Mouse (Mus musculus): Measurements from ENCODE around the gene Ugt1a7c.
"Not testable (repeated sequence)": the region's sequence is repeated elsewhere in the genome, so short reads cannot be mapped to it uniquely, and the experiment has no call there.

The Ugt1a7c gene

GRCm38 (mm10) chr1:88223591-88223990 is 128.7 kb downstream of the Ugt1a7c start:
- no peak for DNase-seq (ENCODE audit: low read depth, low spot score)

- no peak for DNase-seq (ENCODE audit: low read depth, low spot score)
These were observed 129.3 kb downstream of the Ugt1a7c start for GRCm38 (mm10) chr1:88224029-88224776.

GRCm38 (mm10) chr1:88225301-88225700 is 130.4 kb downstream of the Ugt1a7c start:
- not testable (repeated sequence) for DNase-seq (ENCODE audit: low read depth, low spot score)

- no peak for DNase-seq (ENCODE audit: low read depth, low spot score)
These were observed 130.9 kb downstream of the Ugt1a7c start for GRCm38 (mm10) chr1:88225741-88226140.

GRCm38 (mm10) chr1:88226670-88227379 is 132.0 kb downstream of the Ugt1a7c start, which contains the start of gene Mroh2a:
Mroh2a (plus strand) TSS chr1:88226986.
- DNase-seq (ENCODE audit: low read depth, low spot score), result peak; percentile 31

GRCm38 (mm10) chr1:88227482-88227881 is 132.6 kb downstream of the Ugt1a7c start:
- DNase-seq (ENCODE audit: low read depth, low spot score), result no peak

GRCm38 (mm10) chr1:88228121-88228520 is 133.3 kb downstream of the Ugt1a7c start:
- DNase-seq (ENCODE audit: low read depth, low spot score), result no peak

- no peak for DNase-seq (ENCODE audit: low read depth, low spot score)
These were observed 134.7 kb downstream of the Ugt1a7c start for GRCm38 (mm10) chr1:88229566-88229965.

GRCm38 (mm10) chr1:88229986-88230385 is 135.1 kb downstream of the Ugt1a7c start:
- DNase-seq (ENCODE audit: low read depth, low spot score), result no peak

GRCm38 (mm10) chr1:88230421-88230820 is 135.6 kb downstream of the Ugt1a7c start:
- no peak for DNase-seq (ENCODE audit: low read depth, low spot score)

- DNase-seq (ENCODE audit: low read depth, low spot score), result no peak
These were observed 136.3 kb downstream of the Ugt1a7c start for GRCm38 (mm10) chr1:88230981-88231802.

- DNase-seq (ENCODE audit: low read depth, low spot score), result no peak
These were observed 137.1 kb downstream of the Ugt1a7c start for GRCm38 (mm10) chr1:88231803-88232499.

- DNase-seq (ENCODE audit: low read depth, low spot score), result no peak
These were observed 138.0 kb downstream of the Ugt1a7c start for GRCm38 (mm10) chr1:88232664-88233380.

GRCm38 (mm10) chr1:88233421-88234247 is 138.8 kb downstream of the Ugt1a7c start:
- no peak for DNase-seq (ENCODE audit: low read depth, low spot score)

- no peak for DNase-seq (ENCODE audit: low read depth, low spot score)
These were observed 139.4 kb downstream of the Ugt1a7c start for GRCm38 (mm10) chr1:88234248-88234610.

- no peak for DNase-seq (ENCODE audit: low read depth, low spot score)
These were observed 139.8 kb downstream of the Ugt1a7c start for GRCm38 (mm10) chr1:88234646-88235045.

GRCm38 (mm10) chr1:88235046-88235893 is 140.4 kb downstream of the Ugt1a7c start:
- no peak for DNase-seq (ENCODE audit: low read depth, low spot score)

- no peak for DNase-seq (ENCODE audit: low read depth, low spot score)
These were observed 141.1 kb downstream of the Ugt1a7c start for GRCm38 (mm10) chr1:88235894-88236415.

GRCm38 (mm10) chr1:88237311-88237710 is 142.4 kb downstream of the Ugt1a7c start:
- no peak for DNase-seq (ENCODE audit: low read depth, low spot score)
